Mouse (Mus musculus) lung, adult 2 months (tissue): ENCODE results near the gene Stk10.
"Not testable (repeated sequence)": the region's sequence is repeated elsewhere in the genome, so short reads cannot be mapped to it uniquely, and the experiment has no call there.

ENCODE experiments used
- CTCF ChIP-seq: fragments of 200-500 bp; IDR thresholded peaks from 2 replicates; pipeline ENCODE4 v1.5.1; 2011; ENCODE audit warnings: mild to moderate bottlenecking, low read length, control low read depth; ENCODE audit not compliant: insufficient read depth
- POLR2A ChIP-seq: fragments of 200-500 bp; IDR thresholded peaks from 2 replicates; pipeline ENCODE4 v1.6.1; 2011; ENCODE audit warnings: low read depth, mild to moderate bottlenecking, control low read depth, low read length, borderline replicate concordance; ENCODE audit errors: extremely low read depth

GRCm38 (mm10) chr11:32514853-32515252 is 18.3 kb upstream of the Stk10 start:
- not testable (repeated sequence) for TF ChIP-seq CTCF, POLR2A
